Mouse (Mus musculus) kidney, embryonic 15.5 days (tissue): ENCODE results near the gene Zfp219. TPM values are rescaled to one million over a fixed set of nuclear protein-coding genes. Genes with fewer than 3 reads are reported as not detected.

Experiments
- polyA plus RNA-seq: library from polyadenylated mRNA; unstranded; fragments of >200 nt; fragmentation: Nextera tagmentation; extraction: Ambion mirVana; gene quantifications from 2 replicates; pipeline ENCODE4 v1.2.1, GENCODE M21; 2015

The Zfp219 gene
- polyA plus RNA-seq, 1 experiment from 2014 or later, result 43.8 TPM

Other genes starting within 250 kb of the Zfp219 start
- not detected in 2 replicates for gene Ang4, start 247.1 kb downstream of the Zfp219 start, polyA plus RNA-seq
- gene AY358078, start 220.7 kb downstream of the Zfp219 start, polyA plus RNA-seq, result not detected in 2 replicates
- gene Ear6, start 167.0 kb downstream of the Zfp219 start, polyA plus RNA-seq, result not detected in 2 replicates
- gene Mettl17, start 135.9 kb downstream of the Zfp219 start, polyA plus RNA-seq, result 54.7 and 60.3 TPM in 2 replicates
- 0.48 and 0.53 TPM in 2 replicates for gene Slc39a2, start 127.8 kb downstream of the Zfp219 start, polyA plus RNA-seq
- gene Ndrg2, start 106.6 kb downstream of the Zfp219 start, polyA plus RNA-seq, result 39.0 and 46.3 TPM in 2 replicates
- gene Tppp2, start 102.3 kb downstream of the Zfp219 start, polyA plus RNA-seq, result not detected in 2 replicates
- gene Rnase13, start 98.0 kb downstream of the Zfp219 start, polyA plus RNA-seq, result not detected in 2 replicates
- gene Arhgef40, start 36.0 kb downstream of the Zfp219 start, polyA plus RNA-seq, result 86.1 and 105 TPM in 2 replicates
- gene Tmem253, start 5.1 kb downstream of the Zfp219 start, polyA plus RNA-seq, result 0.93 and 1.1 TPM in 2 replicates
- not detected in 2 replicates for gene Olfr221, start 21.7 kb upstream of the Zfp219 start, polyA plus RNA-seq
- 682 and 728 TPM in 2 replicates for gene Hnrnpc, start 83.3 kb upstream of the Zfp219 start, polyA plus RNA-seq
- gene Rpgrip1, start 90.0 kb upstream of the Zfp219 start, polyA plus RNA-seq, result 79.3 and 81.1 TPM in 2 replicates
- 63.2 and 69.1 TPM in 2 replicates for gene Supt16, start 176.7 kb upstream of the Zfp219 start, polyA plus RNA-seq
- gene Chd8, start 237.0 kb upstream of the Zfp219 start, polyA plus RNA-seq, result 33.8 and 40.5 TPM in 2 replicates